Mouse (Mus musculus) intestine, embryonic 14.5 days (tissue): ENCODE results near the gene Kcnc3. TPM values are rescaled to one million over a fixed set of nuclear protein-coding genes. Genes with fewer than 3 reads are reported as not detected.

Experiments
- ATAC-seq: fragments of 200-750 bp; cut with Nextera tagmentation; replicated peaks from 2 replicates; pipeline ENCODE4 v1.8.0; 2017; ENCODE audit warnings: low read depth, moderate number of reproducible peaks, moderate TSS enrichment, moderate library complexity; ENCODE audit not compliant: low FRiP score, low TSS enrichment
- DNase-seq: peaks from one replicate; pipeline ENCODE4 v3.0.0-alpha.2; 2018; ENCODE audit warnings: low spot score
- H3K27ac ChIP-seq: fragments of 300-500 bp; sonication (generic); 2 replicates; pipeline ENCODE4 v1.5.1; 2014; ENCODE audit warnings: low read depth, mild to moderate bottlenecking, control low read depth
- H3K27me3 ChIP-seq: fragments of 300-500 bp; sonication (generic); replicated peaks from 2 replicates; pipeline ENCODE4 v1.6.1; 2014; ENCODE audit warnings: low read length, control low read depth; ENCODE audit not compliant: control insufficient read depth, insufficient read depth
- H3K36me3 ChIP-seq: fragments of 300-500 bp; sonication (generic); 2 replicates; pipeline ENCODE4 v1.6.1; 2014; ENCODE audit warnings: low read length, control low read depth; ENCODE audit not compliant: control insufficient read depth, insufficient read depth
- H3K4me1 ChIP-seq: fragments of 300-500 bp; sonication (generic); replicated peaks from 2 replicates; pipeline ENCODE4 v1.6.1; 2014; ENCODE audit warnings: low read length, control low read depth, mixed read lengths; ENCODE audit not compliant: control insufficient read depth, insufficient read depth
- H3K4me2 ChIP-seq: fragments of 300-500 bp; sonication (generic); 2 replicates; pipeline ENCODE4 v1.6.1; 2014; ENCODE audit warnings: low read length
- H3K4me3 ChIP-seq: fragments of 300-500 bp; sonication (generic); 2 replicates; pipeline ENCODE4 v1.5.1; 2014; ENCODE audit warnings: low read depth, low read length, control low read depth, mixed read lengths
- H3K9ac ChIP-seq: fragments of 300-500 bp; sonication (generic); 2 replicates; pipeline ENCODE4 v1.6.1; 2014; ENCODE audit warnings: mild to moderate bottlenecking, low read length
- H3K9me3 ChIP-seq: fragments of 300-500 bp; sonication (generic); 2 replicates; pipeline ENCODE4 v1.6.1; 2016; ENCODE audit warnings: low read length, control low read depth; ENCODE audit not compliant: control insufficient read depth
- WGBS: fragments of 180-500 bp; shearing (Covaris S2); extraction: QIAGEN DNeasy Blood & Tissue Kit; methylation state at CpG from one replicate; pipeline ENCODE4 v1.1.7; 2014; 5-methylcytosine and 5-hydroxymethylcytosine counted together
- polyA plus RNA-seq: library from polyadenylated mRNA; unstranded; fragments of >200 nt; fragmentation: Nextera tagmentation; extraction: Ambion mirVana; gene quantifications from 2 replicates; pipeline ENCODE4 v1.2.1, GENCODE M21; 2014

The Kcnc3 gene
- polyA plus RNA-seq, 1 experiment from 2014 or later, result 0.26 TPM

GRCm38 (mm10) chr7:44617059-44617458 is 26.6 kb downstream of the Kcnc3 start:
- Histone ChIP-seq H3K27me3 (peaks cover 22% of the 10 kb centered on the region), H3K36me3 (no peaks in the 10 kb centered on the region), H3K27ac (no peak overlapping the region), H3K9me3 (peaks cover 4% of the 10 kb centered on the region; the same call in 1 of the 2 replicates), H3K4me3 (no peak overlapping the region), H3K4me2 (no peak overlapping the region), H3K9ac (no peak overlapping the region), H3K4me1 (no peaks in the 10 kb centered on the region)
- WGBS, result 72% methylated on average over 3 of the region's 3 CpGs
- DNase-seq, result no peak
- ATAC-seq, result no peak

GRCm38 (mm10) chr7:44623714-44624542 is 33.5 kb downstream of the Kcnc3 start:
- H3K4me1 ChIP-seq, result no peaks in the 10 kb centered on the region
- no peak for DNase-seq
- no peak overlapping the region for H3K9ac ChIP-seq
- H3K27ac ChIP-seq, result no peak overlapping the region
- H3K27me3 ChIP-seq, result no peaks in the 10 kb centered on the region
- 34% methylated on average over 18 of the region's 18 CpGs for WGBS
- H3K36me3 ChIP-seq, result no peaks in the 10 kb centered on the region
- H3K4me3 ChIP-seq, result no peak overlapping the region
- peaks cover 4% of the 10 kb centered on the region; the same call in 1 of the 2 replicates for H3K9me3 ChIP-seq
- no peak overlapping the region for H3K4me2 ChIP-seq
- no peak for ATAC-seq

- Histone ChIP-seq H3K36me3 (no peaks in the 10 kb centered on the region), H3K9me3 (peaks cover 4% of the 10 kb centered on the region; the same call in 1 of the 2 replicates), H3K4me1 (no peaks in the 10 kb centered on the region), H3K4me3 (no peak overlapping the region), H3K27me3 (no peaks in the 10 kb centered on the region), H3K27ac (no peak overlapping the region), H3K9ac (no peak overlapping the region), H3K4me2 (no peak overlapping the region)
- WGBS, result 77% methylated on average over 3 of the region's 3 CpGs
- ATAC-seq (no peak), DNase-seq (no peak)
These were observed 34.0 kb downstream of the Kcnc3 start for GRCm38 (mm10) chr7:44624543-44624826.

GRCm38 (mm10) chr7:44624828-44625227 is 34.4 kb downstream of the Kcnc3 start:
- Histone ChIP-seq H3K9me3 (peaks cover 4% of the 10 kb centered on the region; the same call in 1 of the 2 replicates), H3K27me3 (no peaks in the 10 kb centered on the region), H3K36me3 (no peaks in the 10 kb centered on the region), H3K9ac (no peak overlapping the region), H3K4me1 (no peaks in the 10 kb centered on the region), H3K27ac (no peak overlapping the region), H3K4me3 (no peak overlapping the region), H3K4me2 (no peak overlapping the region)
- 72% methylated on average over 14 of the region's 14 CpGs for WGBS
- DNase-seq (no peak), ATAC-seq (no peak)

- Histone ChIP-seq H3K9ac (no peak overlapping the region), H3K27ac (no peak overlapping the region), H3K4me3 (no peak overlapping the region), H3K4me2 (no peak overlapping the region), H3K4me1 (no peaks in the 10 kb centered on the region), H3K36me3 (no peaks in the 10 kb centered on the region), H3K9me3 (no peaks in the 10 kb centered on the region), H3K27me3 (no peaks in the 10 kb centered on the region)
- no peak for ATAC-seq
- DNase-seq, result no peak
- 86% methylated on average over 13 of the region's 13 CpGs for whole genome bisulfite sequencing
These were observed 35.0 kb downstream of the Kcnc3 start for GRCm38 (mm10) chr7:44625241-44626067.

- no peaks in the 10 kb centered on the region for H3K9me3 ChIP-seq
- H3K36me3 ChIP-seq, result no peaks in the 10 kb centered on the region
- ATAC-seq (no peak), DNase-seq (no peak)
- H3K27me3 ChIP-seq, result no peaks in the 10 kb centered on the region
- no peaks in the 10 kb centered on the region for H3K4me1 ChIP-seq
- WGBS, result 59% methylated on average over 1 of the region's 1 CpGs
- no peak overlapping the region for H3K27ac ChIP-seq
- no peak overlapping the region for H3K4me3 ChIP-seq
- H3K4me2 ChIP-seq, result no peak overlapping the region
- H3K9ac ChIP-seq, result no peak overlapping the region
These were observed 35.6 kb downstream of the Kcnc3 start for GRCm38 (mm10) chr7:44626068-44626385.

GRCm38 (mm10) chr7:44626966-44627365 is 36.5 kb downstream of the Kcnc3 start:
- no peak overlapping the region for H3K4me2 ChIP-seq
- no peaks in the 10 kb centered on the region for H3K27me3 ChIP-seq
- no peaks in the 10 kb centered on the region for H3K9me3 ChIP-seq
- ATAC-seq, result no peak
- H3K36me3 ChIP-seq, result no peaks in the 10 kb centered on the region
- DNase-seq, result no peak
- no peak overlapping the region for H3K4me3 ChIP-seq
- WGBS, result 87% methylated on average over 13 of the region's 13 CpGs
- H3K4me1 ChIP-seq, result no peaks in the 10 kb centered on the region
- no peak overlapping the region for H3K9ac ChIP-seq
- no peak overlapping the region for H3K27ac ChIP-seq

GRCm38 (mm10) chr7:44628402-44629034 is 38.1 kb downstream of the Kcnc3 start:
- no peak for DNase-seq
- no peak overlapping the region for H3K4me3 ChIP-seq
- H3K4me1 ChIP-seq, result no peaks in the 10 kb centered on the region
- H3K4me2 ChIP-seq, result no peak overlapping the region
- ATAC-seq, result no peak
- no peaks in the 10 kb centered on the region for H3K36me3 ChIP-seq
- 84% methylated on average over 15 of the region's 15 CpGs for WGBS
- H3K27me3 ChIP-seq, result 0 out of 2 replicates have a peak, but pooled peaks cover 8% of the 10 kb centered on the region
- H3K27ac ChIP-seq, result no peak overlapping the region
- no peaks in the 10 kb centered on the region for H3K9me3 ChIP-seq
- H3K9ac ChIP-seq, result no peak overlapping the region
